Mouse (Mus musculus) ovary, postnatal 10 days (tissue): Measurements from ENCODE around the gene 1700037C18Rik.

Source experiments
- DNase-seq: peaks from one replicate; pipeline ENCODE4 v3.0.0; 2022; ENCODE audit warnings: low spot score

Gene 1700037C18Rik

GRCm38 (mm10) chr16:3908537-3909111 is at the start of gene 1700037C18Rik, which contains the start of gene Cluap1:
Gene 1700037C18Rik (minus strand): TSS chr16:3908689.
Gene Cluap1 (plus strand): TSS chr16:3908801.
- peak; percentile 83 for DNase-seq

- DNase-seq = no peak
Measured at GRCm38 (mm10) chr16:3956369-3956768, 47.9 kb upstream of the 1700037C18Rik start.

- no peak for DNase-seq
Measured at GRCm38 (mm10) chr16:3951141-3951540, 42.7 kb upstream of the 1700037C18Rik start.

- no peak for DNase-seq
Measured at GRCm38 (mm10) chr16:3934701-3935100, 26.2 kb upstream of the 1700037C18Rik start.

- no peak for DNase-seq
Measured at GRCm38 (mm10) chr16:3934091-3934490, 25.6 kb upstream of the 1700037C18Rik start.

GRCm38 (mm10) chr16:3933536-3933935 is 25.0 kb upstream of the 1700037C18Rik start:
- no peak for DNase-seq

GRCm38 (mm10) chr16:3929151-3929550 is 20.7 kb upstream of the 1700037C18Rik start:
- no peak for DNase-seq

GRCm38 (mm10) chr16:3928582-3928981 is 20.1 kb upstream of the 1700037C18Rik start:
- DNase-seq = no peak

- DNase-seq = no peak
Measured at GRCm38 (mm10) chr16:3923966-3924365, 15.5 kb upstream of the 1700037C18Rik start.

GRCm38 (mm10) chr16:3923515-3923914 is 15.0 kb upstream of the 1700037C18Rik start:
- DNase-seq = no peak

- no peak for DNase-seq
Measured at GRCm38 (mm10) chr16:3920756-3921155, 12.3 kb upstream of the 1700037C18Rik start.

- DNase-seq = no peak
Measured at GRCm38 (mm10) chr16:3909118-3909517, 629 bp upstream of the 1700037C18Rik start.

GRCm38 (mm10) chr16:3907471-3907870 is 1.0 kb downstream of the 1700037C18Rik start:
- no peak for DNase-seq

GRCm38 (mm10) chr16:3896553-3896952 is 11.9 kb downstream of the 1700037C18Rik start:
- DNase-seq = no peak

GRCm38 (mm10) chr16:3896046-3896445 is 12.4 kb downstream of the 1700037C18Rik start:
- no peak for DNase-seq

GRCm38 (mm10) chr16:3895173-3895792 is 13.2 kb downstream of the 1700037C18Rik start:
- DNase-seq = no peak

- DNase-seq = no peak
Measured at GRCm38 (mm10) chr16:3893739-3894138, 14.8 kb downstream of the 1700037C18Rik start.

- no peak for DNase-seq
Measured at GRCm38 (mm10) chr16:3891621-3892295, 16.7 kb downstream of the 1700037C18Rik start.

GRCm38 (mm10) chr16:3885065-3885670 is 23.3 kb downstream of the 1700037C18Rik start:
- DNase-seq = no peak

- peak; percentile 86 for DNase-seq
Measured at GRCm38 (mm10) chr16:3884201-3885064, 24.1 kb downstream of the 1700037C18Rik start, which contains the start of the genes Zfp597 and Gm20695. Gene Zfp597 (minus strand): TSS chr16:3884561. Gene Gm20695 (plus strand): TSS chr16:3884648.

GRCm38 (mm10) chr16:3876346-3876745 is 32.1 kb downstream of the 1700037C18Rik start:
- no peak for DNase-seq
